Mouse (Mus musculus): ENCODE data around the gene Kcnip4. TPM values are rescaled to one million over a fixed set of nuclear protein-coding genes. Genes with fewer than 3 reads are reported as not detected.

Kcnip4 gene
- total RNA-seq, 2 experiments from 2014 or later, result not detected

DNA sequence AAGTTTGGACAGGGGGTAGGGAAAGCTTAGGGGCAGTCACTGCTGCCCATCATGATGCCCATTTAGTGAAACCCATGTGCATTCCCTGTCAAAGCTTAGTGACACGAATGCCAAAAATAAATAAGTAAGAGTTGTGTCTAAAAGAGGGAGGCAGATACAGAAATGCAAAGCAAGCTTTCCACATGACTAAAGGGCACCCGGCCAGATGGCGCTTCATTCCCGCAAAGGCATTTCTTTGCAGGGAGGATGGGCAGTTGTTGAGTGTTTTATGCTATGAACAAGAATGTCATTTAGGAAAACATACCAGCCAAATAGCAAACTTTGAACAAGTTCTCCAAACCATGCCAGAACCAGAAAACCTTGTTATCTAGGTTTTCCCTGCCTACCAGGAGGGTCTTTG lies 265.4 kb downstream of the Kcnip4 start:
- ATAC-seq (ENCODE audit: poor library complexity, severe bottlenecking), result no peak

DNA sequence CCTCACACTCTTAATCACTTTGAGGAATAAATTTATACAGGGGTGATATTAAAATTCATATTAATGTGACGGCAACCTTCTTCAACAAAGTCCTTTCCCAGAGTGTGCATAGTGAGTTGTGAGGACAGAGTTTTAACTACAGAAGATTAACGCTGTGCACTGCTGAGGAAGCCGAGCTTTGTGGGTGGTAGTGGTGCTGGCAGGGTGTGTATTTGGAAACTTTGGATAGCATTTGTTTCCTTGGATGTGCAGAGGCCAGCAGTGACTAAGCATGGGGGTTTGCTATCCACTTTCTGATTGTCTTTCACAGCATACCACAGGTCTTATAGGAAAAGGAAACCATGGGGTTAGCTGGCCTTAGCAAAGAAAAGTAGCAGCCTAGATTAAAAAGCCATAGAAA lies 267.9 kb downstream of the Kcnip4 start:
- no peak for ATAC-seq (ENCODE audit: poor library complexity, severe bottlenecking)

DNA sequence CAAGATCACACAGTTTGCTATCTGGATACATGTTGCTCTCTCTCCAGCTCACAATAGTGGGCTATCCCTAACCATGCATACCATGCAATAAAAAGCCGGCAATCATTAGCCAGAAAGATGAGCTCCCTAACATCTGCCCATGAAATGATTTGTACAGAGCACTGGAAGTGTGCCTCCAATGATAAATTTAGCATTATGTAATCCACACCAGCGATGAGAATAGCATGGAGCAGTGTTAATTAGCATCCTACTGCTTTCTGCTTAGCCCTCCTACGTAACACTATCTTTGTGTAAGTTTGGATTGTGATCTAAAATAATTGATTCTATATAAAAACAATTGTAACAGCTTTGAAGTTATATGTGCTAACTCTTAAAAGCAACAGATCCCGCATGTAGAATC lies 268.7 kb downstream of the Kcnip4 start:
- no peak for ATAC-seq (ENCODE audit: poor library complexity, severe bottlenecking)

DNA sequence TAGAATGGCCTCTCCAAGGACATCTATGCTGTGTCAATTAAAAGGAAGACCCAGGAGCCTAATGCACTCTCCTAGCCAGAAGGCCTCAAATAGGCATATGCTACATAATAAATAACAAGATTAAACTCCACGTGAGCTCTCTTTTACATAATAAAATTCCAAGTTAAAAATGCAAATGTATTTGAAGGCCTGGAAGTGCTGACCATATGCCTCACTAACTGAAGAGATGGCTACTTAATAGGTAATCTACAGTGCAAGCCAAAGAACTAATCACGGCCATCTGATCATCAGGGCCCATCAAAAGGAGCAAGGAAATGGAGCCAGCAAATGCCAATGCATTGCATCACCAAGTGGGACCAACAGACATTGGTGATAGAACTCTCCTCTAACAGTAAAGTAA lies 277.6 kb downstream of the Kcnip4 start:
- no peak for ATAC-seq (ENCODE audit: poor library complexity, severe bottlenecking)

DNA sequence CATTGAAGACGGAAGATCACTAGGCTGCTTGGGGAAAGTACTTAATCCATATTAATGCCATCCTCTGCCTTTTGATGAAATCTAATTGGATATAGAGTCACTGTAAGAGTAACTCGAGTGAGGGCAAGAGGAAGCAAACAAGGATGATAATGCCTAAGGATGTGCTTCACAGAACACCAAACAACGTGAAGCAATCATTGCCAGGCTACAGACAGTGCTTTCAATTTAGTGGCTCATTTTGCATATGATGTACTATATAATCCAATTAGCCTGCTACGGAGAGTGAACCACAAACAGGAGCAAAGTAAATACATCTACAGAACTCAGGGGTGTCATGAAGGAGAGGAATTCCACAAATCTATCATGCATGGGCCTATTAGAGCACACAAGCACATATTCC lies 280.3 kb downstream of the Kcnip4 start:
- no peak for ATAC-seq (ENCODE audit: poor library complexity, severe bottlenecking)

DNA sequence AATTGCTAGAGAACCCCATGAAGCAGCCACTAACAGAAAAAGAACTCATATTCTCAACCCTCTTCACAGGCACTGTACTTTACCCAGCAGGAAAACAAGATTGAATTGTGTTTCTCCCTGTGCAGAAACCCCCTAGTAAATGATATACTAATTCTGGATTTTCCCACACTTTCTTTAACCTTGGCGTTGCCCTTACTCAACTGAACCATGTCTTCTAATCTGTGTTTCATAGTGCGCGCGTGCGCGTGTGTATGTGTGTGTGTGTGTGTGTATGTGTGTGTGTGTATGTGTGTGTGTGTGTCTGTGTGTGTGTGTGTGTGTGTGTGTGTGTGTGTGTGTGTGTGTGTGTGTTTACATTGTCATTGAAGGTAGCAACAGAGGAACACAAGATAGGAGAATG lies 283.0 kb downstream of the Kcnip4 start:
- no peak for ATAC-seq (ENCODE audit: poor library complexity, severe bottlenecking)

DNA sequence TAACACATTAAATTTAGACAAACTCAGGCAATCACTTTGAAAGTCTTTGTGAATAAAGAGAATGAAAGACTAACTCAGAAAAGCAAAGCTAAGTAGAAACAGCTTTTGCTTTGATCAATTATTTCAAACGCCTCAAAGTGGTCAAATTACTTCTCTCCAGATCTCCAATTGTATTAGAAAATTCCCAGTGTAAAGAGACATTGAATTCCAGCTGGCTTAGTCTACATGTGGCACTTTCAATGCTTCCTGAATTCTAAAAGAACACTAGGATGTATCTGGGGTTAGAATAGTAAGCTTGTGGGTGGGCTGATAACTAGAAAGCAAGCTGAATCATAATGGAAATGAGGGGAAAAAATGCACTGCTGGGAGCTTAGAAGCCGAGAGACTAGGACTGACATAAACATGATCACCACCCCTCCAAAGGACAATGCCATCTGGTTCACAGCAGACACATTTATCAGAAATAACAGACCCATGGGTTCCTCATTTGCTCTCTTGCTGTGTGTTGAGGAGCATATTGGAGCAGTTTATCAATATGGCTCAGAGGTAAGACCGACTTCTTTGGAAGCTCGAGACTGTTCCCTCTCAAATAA lies 323.4 kb downstream of the Kcnip4 start:
- ATAC-seq (ENCODE audit: poor library complexity, severe bottlenecking), result no peak

DNA sequence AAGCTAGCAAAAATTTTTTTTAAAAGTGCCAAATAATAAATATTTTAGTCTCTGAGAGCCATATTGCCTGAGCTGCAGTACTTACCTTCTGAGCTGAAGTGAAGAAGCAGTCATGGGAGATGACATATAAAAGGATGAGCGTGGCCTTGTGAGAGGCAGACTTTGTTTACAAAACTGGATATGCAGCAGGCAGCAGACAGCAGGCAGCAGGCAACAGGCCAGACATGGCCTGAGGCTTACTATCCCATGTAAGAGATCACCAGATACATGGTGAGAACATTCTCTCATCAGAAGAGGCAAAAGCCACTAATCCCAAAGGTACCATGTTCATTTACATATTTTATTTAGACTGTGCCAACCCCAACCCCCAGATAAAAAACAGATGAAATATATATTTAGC lies 336.5 kb downstream of the Kcnip4 start:
- no peak for ATAC-seq (ENCODE audit: poor library complexity, severe bottlenecking)

DNA sequence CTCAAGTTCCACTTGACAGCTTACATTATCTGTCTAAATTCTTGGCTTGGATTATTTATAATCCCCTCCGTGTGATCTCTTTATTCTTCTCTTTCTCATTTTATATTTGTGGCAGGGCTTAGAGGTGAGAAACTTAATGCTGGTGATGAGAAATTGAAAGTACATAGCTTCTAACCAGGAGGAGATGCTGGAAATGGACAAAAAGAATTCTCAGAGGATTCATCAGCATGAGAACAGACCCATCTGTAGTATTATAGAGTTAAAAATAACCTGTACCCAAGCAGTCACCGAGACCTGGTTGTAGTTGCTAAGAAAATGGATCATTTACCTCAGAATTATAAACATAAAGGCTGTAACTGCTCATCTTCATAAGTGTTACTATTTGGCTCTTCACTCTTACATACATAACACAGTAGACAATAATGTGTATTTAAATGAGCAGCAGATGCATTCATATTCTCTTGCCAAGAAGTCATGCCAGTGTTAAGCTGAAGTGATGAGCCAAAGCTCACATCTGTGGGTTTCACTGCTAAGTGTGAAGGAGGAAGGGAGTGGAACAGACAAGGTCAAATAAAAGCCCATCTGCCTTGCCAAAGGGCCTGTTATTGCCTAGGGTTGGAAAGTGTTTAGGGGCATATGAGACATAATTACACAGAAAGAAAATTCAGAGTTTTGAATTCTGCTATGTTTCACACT lies 374.4 kb downstream of the Kcnip4 start:
- ATAC-seq (ENCODE audit: poor library complexity, severe bottlenecking), result no peak

DNA sequence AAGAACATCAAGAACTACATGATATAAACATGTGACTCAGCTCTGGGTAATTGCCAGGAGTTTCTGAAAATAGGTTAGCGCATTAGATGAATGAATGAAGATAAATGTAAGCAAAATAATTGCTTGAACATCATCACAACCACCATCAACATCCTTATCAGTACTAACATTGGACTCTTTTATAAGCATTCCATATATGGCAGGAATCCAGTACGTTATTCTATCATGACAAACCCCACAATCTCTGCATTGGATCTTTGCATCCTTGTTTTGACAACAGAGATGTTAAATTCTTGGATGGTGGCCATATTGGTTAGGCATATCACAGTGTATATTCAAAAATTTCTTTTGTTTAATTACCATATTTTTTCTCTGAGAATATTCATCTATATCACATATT lies 375.0 kb downstream of the Kcnip4 start:
- ATAC-seq (ENCODE audit: poor library complexity, severe bottlenecking), result no peak

DNA sequence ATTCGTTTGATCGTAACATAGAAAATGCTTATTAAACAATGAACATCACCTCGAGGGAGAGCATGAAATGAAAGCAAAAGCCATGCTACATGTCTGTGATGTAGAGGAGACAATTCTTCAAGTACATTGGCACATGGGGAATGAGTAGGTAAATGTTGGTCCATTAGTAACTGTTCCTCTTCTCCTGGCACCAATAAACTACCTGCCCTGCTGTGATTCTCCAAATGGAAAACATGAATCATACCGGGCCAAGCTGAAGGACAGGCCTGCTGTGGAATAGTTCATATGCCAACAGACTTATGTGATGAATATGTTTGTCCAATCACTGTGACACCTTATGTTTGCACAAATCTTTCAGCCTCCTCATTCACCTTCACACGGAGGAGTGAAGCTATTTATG lies 429.3 kb downstream of the Kcnip4 start:
- ATAC-seq (ENCODE audit: poor library complexity, severe bottlenecking), result no peak

DNA sequence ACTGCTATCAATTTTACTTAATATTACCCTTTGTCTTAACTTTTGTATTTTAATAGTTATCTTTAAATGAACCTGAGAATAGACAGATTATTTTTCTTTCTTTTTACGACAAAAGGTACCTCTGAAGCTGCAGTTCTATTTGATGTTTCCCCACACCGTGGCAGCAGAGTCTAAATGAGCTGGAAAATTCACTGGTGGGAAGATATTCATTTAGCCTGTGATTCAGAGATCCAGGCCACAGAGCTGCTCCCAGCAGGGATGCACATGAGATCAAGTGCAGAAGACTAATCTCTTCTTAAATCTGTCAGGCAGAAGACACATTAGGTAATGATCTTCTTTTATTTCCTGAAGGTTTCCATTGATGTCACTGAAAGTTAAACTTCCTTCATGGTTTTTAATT lies 429.8 kb downstream of the Kcnip4 start:
- ATAC-seq (ENCODE audit: poor library complexity, severe bottlenecking), result no peak

DNA sequence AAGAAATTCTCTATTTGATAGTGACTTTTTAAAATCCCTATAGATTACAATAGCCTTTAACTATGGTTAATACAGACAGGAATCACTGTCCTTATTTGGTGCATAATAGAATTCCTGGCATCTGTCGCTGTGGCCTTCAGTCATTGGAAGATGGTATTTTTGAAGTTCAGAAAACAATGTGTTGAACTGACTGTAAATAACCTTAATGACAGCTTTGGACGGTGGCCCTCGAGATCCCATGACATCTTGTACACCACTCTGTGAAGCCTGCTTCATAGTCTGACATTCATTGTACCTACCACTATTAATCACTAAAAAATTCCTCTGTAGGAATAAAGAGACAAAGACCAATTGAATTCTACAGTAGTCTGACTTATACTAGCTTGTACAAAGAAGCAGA lies 430.4 kb downstream of the Kcnip4 start:
- no peak for ATAC-seq (ENCODE audit: poor library complexity, severe bottlenecking)

DNA sequence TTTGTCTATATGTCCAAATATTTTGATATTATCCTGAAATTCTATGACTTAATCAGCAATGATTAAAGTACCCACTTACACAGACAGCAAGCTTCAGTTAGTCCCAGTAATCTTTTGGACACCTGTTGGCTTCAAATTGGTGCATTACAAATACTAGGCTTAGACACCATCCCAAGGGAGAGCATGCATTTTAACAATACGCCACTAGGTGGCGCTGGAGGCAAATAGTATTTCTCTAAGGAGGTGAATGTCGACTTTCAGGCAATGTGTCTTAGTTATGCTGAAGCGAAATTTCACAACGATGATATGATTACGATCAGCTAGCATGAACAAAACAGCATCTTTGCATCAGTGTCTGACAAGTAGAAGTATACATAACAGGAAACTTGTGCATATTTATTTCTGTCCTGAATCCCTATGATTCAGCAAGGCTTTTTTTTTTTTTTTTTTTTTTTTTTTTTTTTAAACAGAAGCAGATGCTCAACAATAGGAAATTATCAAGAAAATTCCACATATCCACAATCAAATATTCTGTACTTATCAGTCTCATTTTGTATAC lies 434.5 kb downstream of the Kcnip4 start:
- ATAC-seq (ENCODE audit: poor library complexity, severe bottlenecking), result peak; percentile 73

DNA sequence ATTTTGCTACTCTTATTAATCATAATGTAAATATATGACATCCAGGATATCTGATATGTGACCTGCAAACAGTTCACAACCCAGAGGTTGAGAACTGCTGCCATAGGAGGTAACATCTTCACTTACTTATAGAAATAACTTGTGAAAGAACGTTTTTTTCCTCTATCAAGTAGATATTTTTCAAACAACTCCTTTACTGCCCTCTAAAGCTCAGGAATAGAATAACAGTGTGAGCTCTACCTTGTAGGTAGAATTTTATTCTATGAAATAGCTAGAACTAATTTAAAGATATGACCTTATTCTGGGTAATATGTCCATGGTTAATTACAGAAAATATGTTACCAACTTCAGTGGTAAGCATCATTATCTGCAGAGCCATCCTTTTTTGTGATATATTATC lies 459.1 kb downstream of the Kcnip4 start:
- ATAC-seq (ENCODE audit: poor library complexity, severe bottlenecking), result no peak

DNA sequence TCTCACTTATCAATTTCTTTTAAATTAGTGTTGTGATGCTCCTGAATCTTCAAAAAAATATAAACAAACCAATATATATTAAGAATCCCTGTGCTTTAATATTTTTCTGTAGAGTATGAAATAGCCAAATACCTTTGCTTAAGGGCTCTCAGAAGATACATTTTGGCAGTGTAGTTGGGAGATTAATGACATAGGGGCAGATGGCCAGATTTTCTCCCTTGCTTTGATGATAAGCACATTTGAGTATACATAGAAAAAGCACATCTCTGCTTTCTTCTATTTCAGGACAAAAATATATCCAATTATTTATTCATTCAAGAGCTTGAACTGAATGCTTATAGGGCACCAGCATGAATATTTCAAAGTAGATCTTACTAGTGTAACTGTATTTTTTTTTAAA lies 465.8 kb downstream of the Kcnip4 start:
- no peak for ATAC-seq (ENCODE audit: poor library complexity, severe bottlenecking)

DNA sequence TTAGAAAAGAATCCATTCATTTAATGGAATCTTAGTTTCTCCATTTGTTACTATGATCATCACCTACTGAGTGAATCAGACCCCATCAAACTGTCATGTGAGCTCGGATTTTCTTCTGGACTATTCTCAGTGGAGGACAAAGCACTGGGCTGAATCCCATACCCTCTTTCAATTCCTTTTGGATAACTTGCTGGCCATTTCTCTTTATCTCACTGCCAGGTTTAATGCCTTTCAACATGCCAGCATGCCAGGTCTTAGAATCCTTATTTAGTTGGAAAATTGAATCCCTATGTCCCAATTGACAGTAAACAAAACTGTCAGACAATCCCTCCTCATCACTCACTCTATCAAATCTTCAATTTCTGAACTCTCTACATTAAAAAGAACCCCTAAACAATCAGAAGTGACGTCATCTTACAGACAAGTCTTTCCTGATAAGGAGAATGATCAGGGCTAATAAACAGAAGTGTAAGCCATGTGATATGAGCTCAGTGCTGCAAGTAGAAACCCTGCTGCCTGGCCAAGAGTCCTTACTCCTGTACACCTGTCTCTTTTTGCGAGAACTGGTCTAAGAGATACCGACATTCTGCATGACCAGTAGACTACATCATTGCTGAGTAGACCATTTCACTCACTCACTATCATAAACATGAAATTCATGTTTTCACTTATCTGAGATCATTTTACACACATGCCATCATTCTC lies 466.9 kb downstream of the Kcnip4 start:
- ATAC-seq (ENCODE audit: poor library complexity, severe bottlenecking), result no peak

DNA sequence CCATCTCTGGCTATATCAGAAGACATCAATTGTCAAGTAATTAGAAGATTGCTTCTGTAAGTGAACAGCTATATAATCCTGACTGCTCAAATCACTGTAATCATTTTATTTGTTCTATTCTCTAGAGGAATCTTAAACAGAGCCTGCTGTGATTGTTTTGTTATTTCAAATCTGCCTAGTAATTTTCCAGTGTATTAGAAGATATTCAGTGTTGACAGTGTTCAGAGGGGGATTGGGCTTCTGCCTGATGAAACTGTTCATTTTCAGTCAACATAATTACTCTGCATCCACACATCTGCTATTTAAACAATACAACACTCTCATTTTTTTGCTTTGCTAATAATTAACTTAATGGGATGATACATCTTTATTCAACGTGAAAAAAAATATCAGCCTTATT lies 476.7 kb downstream of the Kcnip4 start:
- no peak for ATAC-seq (ENCODE audit: poor library complexity, severe bottlenecking)

DNA sequence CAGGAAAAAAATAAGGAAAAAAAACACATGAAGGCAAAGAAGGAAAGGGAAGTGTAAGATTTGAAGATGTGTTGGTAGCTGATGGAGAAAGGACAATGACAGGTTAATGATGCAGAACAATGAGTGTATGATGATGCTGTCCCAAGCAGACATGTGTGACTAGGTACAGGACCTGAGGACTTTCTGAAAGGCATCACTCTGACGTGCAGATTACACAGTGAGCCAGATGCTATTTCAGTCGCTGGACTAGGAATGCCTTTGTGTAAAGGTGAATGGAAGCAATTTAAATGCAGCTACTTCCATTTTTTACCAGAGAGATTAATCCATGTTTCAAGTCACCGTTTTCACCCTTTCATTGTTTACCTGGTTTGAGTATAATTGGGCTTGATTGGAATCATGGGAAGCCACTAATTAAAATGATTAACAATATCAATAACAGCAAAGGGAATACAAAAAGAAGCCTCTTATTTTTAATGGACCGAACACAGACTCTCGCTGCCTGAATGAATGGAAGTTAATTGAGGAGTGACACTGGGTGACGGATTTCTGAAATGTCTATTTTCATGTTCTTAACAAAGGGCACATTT lies 483.4 kb downstream of the Kcnip4 start:
- ATAC-seq (ENCODE audit: poor library complexity, severe bottlenecking), result no peak

DNA sequence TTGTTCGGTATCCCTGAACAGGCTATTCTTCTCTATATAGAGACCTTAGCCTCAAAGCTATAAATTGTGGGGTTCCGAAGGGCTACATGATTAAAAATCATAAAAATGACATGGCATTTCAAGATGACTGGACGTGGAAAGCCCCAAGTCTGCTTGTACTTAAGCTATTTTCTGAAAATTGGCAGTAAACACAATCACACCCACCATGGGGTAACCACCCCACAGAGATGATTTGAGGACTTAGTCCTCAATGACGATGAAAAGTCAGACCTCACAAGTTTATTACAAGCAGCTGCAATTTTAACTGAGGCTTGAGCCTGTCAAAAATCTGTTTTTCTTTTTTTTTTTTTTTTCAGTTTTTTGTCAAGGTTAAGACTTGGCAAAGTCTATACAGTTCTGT lies 527.3 kb downstream of the Kcnip4 start:
- no peak for ATAC-seq (ENCODE audit: poor library complexity, severe bottlenecking)

DNA sequence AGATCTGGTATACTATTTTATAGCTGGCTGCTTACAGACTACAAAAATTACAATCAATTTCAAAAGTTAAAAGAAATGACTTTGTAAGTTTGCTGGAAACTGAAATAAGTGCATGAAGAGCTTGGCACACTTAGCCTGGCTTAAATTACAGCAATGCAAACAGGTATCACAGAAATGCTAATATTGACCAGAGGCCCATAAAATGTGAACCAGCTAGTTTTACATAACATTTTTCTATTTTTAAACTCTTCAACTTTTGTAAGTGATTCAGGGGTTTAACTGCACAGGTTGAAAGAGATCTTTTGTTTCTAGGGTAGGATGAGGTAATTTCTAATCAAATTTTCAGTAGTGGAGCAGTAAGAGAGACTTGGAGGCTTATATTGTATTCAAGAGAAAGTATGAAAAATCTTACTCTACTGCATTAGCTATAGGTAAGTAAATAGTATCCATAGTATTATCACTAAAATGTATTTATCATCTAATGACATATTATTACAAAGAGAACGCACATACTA lies 535.5 kb downstream of the Kcnip4 start:
- ATAC-seq (ENCODE audit: poor library complexity, severe bottlenecking), result no peak

Measured in megakaryocyte, adult 5-6 weeks (primary cell).